Mouse (Mus musculus) right cerebral cortex, postnatal 4 days (tissue): ENCODE measurements around the gene Asic4.
A peak's percentile ranks its signal among the peaks of the same experiment; 100 is the strongest.

ENCODE experiments used
- DNase-seq: peaks from one replicate; pipeline ENCODE4 v3.0.0-alpha.2; 2022

The Asic4 gene

DNA sequence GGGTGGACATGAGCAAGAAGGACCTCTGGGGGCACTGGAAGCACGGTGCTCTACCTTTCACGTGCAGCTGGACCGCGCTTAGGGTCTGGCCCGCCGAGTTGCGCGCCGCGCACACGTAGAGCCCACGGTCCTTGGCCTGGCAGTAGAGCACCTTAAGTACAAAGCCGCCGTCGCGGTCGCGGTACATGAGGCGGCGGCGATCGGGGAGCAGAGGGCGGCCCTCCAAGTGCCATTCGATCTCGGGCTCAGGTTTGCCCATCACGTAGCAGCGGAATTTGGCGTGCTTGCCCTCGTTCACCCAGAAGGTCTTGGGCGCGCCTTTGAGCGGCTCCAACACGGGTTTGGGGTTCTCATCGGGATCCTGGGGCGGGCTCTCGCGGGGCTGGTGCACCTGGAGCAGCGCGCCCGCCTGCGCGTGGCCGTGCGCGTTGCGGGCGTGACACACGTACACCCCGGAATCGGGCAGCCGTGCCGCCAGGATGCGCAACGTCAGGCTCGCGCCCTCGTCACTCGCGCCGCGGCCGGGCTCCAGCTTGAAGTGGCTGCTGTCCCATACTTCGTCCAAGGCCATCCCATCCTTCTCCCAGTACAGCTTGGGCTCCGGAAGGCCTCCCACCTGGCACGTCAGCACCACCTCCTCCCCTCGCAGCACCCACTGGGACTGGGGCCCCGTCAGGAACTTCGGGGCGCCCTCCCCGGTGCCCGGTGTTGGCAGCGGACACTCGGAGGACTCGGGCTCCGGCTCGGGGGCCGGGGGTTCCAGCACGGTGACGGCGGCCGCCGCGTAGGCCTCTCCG, 55.1 kb downstream of the Asic4 start:
- peak; percentile 79 for DNase-seq

DNA sequence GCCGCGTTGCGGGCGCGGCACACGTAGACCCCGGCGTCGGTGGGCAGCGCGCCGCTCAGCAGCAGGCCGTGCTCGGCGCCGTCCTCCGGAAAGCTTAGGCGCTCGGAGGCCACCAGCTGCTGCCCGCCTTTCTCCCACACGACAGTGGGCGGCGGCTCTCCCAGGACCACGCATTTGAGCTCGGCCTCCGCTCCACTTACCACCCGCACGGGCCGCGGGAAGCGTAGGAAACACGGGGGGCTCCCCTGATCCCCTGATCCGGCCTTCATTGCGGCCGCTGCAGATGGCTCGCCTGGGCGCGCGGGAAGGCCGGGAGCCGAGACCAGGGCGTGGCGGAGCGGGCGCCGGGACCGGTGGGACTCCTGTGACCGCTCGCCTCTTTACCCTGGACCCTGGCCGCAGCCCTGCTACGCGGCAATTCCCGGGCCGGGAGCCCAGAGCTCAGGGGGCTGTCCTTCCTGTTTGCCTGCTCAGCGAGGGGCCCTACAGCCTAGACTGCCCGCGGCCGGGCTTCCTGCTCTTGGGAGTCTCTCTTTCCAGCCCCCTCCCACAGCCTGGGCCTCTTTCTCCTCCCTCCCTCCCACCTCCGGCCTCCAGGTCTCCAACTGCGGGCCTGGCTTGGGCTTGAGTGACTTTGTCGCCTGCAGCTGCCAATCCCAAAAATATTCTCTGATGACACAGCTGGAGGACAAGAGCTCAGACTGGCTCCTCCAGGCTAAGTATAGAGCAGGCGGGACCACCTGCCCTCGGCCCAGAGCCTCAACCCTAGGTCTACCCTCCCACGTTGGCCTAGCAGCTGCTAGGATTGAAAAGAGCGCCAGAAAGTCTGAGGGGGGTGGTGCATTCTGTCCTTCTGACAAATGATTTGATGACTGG, 56.0 kb downstream of the Asic4 start, which contains the start of gene Obsl1:
Gene Obsl1 (minus strand): TSS at position 497 of the 876 bp plus-strand sequence.
- peak; percentile 67 for DNase-seq

DNA sequence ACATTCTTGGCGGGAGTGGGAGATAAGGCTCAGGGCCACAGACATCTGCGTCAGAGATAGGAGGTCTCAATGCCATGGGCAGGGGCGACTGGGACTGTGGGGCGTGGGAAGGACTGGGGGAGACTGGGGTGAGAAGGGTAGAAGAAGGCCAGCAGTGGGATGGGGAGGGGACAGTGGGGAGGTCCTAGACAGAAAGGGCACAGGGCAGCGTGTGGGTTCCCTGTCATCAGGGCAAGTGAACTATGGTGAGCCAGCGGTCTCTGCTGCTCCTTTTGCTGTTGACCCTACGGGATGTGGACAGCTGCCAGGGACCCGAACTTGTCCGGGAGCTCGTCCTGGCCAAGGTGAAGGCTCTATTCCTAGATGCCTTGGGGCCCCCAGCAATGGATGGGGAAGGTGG, 56.8 kb downstream of the Asic4 start, which contains the start of gene Inha:
Gene Inha (plus strand): TSS at position 72 of the 400 bp plus-strand sequence.
- no peak for DNase-seq

DNA sequence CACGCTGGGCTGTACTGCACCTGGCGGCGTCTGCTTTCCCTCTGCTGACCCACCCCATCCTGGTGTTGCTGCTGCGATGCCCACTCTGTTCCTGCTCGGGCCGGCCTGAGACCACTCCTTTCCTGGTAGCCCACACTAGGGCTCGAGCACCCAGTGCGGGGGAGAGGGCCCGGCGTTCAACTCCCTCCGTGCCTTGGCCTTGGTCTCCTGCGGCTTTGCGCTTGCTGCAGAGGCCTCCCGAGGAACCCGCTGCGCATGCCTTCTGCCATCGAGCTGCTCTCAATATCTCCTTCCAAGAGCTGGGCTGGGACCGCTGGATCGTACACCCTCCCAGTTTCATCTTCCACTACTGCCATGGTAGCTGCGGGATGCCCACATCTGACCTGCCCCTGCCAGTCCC, 59.4 kb downstream of the Asic4 start:
- DNase-seq = no peak

DNA sequence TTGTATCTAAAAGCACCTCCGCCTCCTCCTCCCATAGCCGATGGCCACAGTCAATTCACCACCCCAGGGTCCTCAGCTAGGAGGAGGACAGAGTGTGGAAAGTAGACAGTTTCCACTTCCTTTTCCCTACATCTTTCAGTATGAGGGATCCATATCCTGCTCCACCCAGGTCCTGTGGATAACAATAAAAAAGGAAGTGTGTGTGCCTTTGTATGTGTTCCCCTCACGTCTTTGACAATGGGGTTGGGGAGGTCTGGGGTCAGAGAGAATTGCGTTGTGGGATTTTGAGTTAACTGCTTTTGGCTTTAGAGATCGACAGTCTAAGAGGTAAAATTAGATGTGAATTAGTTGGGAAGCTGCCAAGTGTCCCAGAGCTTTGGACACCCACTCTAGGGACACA, 59.9 kb downstream of the Asic4 start:
- no peak for DNase-seq

DNA sequence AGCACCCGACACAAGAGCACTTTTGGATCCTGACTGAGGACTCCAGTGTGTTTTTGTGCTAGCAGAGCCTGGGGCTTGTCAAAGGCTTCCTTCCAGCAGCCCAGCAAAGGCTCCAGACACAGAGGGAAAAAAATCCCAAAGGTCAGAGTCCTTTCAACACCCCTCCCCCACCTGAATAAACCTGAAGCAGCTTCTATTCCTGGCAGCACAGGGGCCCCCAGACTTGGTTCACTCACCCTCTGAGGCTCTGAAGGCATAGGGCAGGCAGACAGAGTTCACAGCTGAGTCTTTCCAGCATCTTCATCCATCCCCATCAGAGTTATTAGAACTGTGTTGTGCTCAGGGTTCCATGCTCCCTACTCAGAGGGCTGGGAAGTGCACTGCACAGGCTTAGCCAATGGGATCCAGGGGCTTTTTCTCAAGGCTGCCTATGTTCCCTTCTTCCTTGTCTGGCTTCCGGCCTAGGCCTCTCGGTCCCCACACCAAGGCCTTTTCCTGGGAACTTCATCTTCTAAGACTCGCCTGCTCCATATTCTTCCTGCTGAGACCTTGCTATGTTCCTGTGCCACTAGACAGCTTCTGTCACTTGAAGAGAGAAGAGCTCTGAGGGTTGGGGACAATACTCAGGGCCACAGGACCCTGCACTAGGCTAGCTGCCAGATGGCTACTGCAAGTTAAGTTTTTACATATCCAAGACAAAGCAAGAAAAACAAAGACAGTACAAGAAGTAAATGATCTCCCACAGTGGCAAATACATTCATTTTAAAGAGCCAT, 61.4 kb downstream of the Asic4 start:
- DNase-seq = no peak

DNA sequence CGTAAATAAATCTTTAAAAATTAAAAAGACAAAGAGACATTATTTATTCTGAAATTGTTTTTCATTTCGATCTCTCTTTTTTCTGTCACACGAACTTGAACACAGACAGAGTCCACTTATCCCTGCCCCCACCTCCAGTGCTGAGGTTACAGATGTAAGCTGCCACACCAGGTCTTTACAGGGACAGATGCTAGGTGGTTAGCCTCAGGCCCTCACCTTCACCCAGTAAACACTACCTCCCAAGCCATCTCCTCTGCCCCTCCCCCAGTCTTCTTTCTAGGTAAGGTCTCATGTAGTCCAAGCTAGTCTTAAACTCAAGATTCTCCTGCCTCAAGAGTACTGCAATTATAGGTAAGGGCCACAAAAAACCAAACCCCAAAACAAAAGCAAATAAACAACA, 62.3 kb downstream of the Asic4 start:
- no peak for DNase-seq

DNA sequence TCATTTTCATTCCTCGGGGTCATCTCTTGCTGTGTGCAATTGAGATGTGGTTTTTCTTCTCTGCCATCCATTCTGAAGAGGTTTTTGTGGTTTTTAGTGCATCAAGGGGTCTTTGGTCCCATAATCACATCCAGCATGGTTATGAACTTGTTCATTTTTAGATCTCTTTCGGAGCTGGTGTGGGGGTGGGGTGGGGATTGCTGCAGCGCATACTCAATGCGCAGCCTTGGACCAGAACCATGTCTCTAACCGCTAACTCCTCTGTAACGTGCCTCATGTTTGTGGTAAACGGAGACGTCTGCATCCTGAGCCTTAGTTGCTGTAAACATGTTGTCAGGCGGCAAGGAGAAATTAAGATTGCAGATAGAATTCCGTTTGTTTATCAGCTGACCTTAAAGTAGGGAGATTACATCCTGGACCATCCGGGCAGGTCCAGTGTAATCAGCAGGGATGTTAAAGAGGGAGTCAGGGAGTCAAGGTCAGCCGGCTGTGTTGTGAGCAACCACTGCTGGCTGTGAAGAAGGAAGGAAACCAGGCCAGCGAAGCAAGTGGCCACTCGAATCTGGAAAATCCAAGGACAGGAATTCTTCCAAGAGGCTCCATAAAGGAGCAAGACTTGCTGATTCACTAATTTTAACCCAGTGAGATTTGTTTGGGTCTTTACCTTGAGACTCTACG, 66.6 kb downstream of the Asic4 start:
- no peak for DNase-seq

DNA sequence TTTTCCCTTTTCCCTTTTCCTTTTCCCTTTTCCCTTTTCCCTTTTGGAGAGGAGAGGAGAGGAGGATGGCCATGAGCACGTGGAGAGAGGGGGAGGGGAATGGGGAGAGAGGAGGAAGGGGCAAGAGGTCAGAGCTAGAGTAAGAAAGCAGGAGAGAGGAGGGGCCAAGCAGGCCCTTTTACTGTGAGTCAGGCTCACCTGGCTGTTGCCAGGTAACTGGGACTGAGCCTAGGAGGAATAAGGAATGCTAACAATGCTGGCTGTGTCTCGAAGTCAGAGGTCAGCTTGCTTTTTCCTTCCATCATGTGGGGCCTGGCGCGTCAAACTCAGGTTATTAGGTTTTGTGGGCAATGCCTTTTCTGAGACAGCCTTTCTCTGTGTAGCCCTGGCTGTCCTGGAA, 67.7 kb downstream of the Asic4 start:
- DNase-seq = no peak

DNA sequence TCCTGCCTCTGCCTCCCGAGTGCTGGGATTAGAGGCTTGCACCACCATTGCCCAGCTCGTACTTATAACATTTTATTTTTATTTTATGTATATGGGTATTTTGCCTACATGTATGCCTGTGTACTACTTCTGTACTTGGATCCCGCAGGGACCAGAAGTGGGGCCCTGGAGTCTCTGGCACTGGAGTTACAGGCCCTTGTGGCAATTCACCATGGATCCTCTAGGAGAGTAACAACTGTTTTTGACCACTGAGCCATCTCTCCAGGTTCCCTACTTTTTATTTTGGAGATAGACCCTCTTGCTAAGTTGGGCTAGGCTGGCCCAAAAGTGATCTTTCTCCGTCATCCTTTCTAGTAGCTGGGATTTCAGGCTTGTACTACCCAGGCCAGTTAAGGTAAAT, 68.2 kb downstream of the Asic4 start:
- no peak for DNase-seq

DNA sequence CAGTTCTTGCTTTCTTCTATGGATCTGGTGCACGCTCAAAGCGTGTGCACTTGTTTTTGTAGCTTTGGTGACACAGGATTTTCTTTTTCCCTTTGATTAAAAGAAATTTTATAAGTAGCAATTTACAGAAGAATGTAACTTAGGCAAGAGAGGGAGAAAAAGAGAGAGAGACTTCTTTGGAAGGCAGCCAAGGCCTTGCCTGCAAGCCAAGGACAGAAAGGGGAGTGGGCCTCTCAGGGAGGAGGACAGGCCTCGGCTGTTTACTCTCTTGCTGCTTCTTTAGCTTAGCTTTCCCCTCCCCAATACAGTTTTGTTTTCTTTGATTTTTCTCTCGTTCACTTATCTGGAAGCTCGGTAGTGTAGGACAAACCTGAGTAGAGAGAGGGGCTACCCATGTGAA, 69.3 kb downstream of the Asic4 start:
- DNase-seq = no peak

DNA sequence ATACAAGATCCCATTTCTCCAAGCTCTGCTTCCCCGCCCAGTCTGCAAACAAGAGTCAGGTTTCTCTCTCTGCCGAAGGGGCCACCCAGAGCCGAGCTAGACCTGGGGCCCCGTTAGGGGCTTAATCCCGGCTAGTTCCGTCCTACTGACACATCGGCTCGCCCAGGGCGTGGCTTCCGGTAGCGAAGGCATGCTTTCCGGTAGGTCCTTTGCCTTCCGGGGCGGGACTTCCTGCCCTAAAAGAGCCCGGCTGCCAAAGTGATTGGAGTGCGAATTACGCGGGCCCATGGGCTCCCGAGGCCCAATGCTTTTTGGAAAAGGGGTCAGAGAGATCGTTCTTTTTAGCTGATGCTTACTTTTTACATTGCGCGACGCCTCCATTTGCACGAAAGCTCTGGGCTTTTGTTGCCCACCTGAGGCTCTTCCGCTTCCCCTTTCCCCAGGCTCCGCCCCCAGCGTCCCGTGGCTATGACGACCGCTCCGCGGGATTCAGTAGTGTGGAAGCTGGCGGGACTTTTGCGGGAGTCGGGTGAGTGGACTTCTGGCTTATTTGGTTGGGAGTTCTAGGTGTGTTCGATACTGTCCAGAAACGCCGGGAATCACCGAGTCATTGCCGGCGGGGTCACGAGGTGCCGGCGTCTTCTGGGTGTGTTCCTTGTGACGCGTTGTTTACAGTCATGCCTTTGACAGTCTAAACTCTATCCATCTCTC, 71.2 kb downstream of the Asic4 start, which contains the start of gene Stk11ip:
Gene Stk11ip (plus strand): TSS at position 209 of the 711 bp plus-strand sequence.
- DNase-seq = peak; percentile 85
